Mouse (Mus musculus) left cerebral cortex, adult 11 months (tissue): ENCODE measurements around the gene Abcc8.
A peak's percentile ranks its signal among the peaks of the same experiment; 100 is the strongest.
"Not testable (repeated sequence)": the region's sequence is repeated elsewhere in the genome, so short reads cannot be mapped to it uniquely, and the experiment has no call there.

Experiments used
- DNase-seq: peaks from one replicate; pipeline ENCODE4 v3.0.0; 2022; ENCODE audit warnings: low spot score

The Abcc8 gene

DNA sequence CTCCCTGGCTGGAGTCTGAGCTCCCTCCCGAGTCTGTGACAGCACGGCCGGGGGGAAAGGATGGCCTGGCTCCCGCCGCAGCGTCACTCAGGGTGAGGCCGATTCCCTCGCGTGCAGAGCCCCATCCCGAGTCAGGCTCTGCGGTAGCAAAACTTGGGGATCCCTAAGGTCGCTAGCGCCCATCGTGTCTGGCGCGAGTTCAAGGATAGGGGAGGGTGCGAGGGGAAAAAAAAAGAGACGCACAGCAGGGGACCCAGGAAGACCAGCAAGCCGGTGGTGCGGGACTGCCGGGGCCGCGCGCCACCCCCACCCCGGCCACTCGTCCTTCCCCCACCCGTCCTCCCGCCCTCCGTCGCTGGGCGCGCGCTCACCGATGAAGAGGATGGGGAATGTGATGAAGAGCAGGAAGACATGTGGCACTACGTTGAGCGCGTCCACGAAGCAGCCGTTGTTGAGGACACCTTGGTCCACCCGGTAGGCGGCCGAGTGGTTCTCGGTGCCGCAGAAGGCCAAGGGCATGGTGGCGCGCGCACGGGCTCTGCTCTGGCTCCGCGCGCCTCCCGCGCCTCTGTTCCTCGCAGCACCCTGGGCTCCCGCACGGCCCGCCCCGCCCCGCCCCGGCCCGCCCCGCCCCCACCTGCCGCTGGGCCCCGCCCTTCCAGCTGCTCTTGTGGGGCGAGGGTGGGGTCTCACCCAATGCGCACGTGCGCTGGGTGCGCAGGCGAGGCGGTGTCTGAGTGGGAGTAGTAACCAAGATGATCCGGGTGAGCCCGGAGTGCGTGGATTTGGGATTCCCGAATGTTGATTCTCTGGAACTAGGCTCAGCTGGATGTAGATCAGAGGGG, at the start of gene Abcc8:
Gene Abcc8, minus strand, starts transcription at position 603 of the 845 bp plus-strand sequence.
- DNase-seq, result peak; percentile 38

DNA sequence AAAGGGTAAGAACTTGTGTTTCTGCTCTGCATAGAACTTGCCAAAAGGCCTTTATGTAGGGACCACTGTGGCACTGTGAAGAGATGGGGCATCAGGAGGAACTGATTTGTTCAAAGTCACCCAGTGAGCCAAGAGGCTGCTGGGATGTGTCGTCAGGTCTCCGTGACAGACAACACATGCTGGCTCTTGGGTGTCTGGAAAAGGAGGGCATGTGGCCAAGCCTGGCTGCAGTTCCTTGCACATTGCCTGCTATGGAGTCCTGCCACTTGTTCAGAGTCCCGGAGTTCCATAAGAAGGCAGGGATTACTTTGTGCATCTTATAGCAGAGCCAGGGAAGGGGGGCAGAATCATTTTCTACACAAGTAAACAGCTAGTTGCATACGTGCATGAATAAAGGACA, 47.1 kb upstream of the Abcc8 start:
- no peak for DNase-seq

DNA sequence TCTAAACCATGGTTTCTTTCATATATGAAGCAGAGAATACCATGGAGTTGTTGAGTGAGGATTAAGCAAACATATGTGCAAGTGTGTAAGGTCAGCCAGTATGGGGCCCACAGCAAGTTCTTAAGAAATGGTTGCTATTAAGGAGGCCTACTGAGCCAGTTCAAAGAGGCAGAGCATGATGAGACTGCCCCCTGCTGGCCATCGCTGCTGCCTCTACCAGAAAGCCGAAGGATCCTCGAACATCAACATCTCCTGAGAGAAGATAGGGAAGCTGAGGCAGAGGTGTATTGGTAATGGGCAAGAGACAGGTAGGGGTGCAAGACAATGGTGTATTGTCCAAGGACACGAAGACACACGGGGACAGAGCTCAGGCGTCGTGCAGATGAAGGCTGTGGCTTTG, 46.4 kb upstream of the Abcc8 start:
- peak; percentile 30 for DNase-seq

DNA sequence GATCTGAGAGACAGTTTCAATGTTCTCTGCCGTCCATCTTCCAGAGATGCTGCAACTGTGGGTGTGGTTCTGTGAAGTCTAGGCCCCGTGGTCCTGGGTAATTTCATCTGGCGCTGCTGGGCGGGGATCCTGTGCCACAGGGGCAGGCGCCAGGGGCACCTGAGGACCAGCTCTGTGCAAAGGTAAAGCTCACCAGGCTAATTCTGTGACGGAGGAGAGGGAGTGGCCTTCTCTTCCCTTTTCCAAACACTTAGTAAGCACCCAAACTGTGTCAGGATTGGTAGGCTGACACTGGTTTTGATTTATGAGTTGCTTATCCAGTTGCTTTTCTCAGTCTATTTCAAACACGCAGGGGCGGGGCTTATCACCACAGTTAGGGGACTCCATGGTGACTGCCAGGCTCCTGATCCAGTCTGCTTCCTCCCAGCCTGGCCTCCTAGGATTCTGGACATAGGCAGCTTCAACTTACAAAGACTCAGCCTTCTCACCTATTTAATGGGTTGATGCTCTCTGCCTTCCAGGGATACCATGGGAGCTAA, 40.8 kb upstream of the Abcc8 start:
- no peak for DNase-seq

DNA sequence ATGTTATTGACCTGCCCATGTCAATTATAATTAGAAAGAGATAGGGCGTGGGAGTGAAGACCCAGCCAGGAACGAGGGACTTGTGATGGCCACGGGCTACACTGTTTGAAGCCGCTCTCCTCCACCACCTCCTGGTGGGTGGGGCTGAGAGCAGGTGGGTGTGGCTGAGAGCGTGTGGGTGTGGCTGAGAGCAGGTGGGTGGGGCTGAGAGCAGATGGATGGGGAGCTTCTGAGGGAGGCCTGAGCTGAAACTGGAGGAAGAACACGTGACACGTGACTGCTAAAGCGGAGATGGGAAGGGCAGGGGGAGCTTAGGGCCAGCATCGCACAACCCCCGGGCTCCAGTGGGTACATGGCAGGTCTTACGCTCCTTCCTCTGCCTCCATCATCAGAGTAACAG, 38.6 kb upstream of the Abcc8 start:
- no peak for DNase-seq

DNA sequence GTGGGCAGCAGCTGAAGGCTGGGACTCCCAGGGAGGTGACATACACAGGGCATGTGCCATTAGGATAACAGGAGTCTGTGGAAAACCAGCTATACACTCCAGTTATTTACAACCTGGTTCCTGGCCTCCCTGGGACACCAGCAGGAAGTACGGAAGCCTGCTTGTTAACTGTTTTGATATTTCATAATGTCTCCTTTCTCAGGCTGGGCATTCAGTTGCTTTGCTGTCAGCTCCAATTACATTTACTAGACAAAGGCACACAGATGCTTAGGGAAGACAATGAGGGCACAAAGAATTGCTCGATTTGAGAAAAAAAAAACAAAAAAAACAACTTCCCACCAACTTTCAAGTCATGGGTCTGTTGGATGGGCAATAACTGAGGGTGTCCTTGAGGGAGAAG, 36.6 kb upstream of the Abcc8 start:
- no peak for DNase-seq

DNA sequence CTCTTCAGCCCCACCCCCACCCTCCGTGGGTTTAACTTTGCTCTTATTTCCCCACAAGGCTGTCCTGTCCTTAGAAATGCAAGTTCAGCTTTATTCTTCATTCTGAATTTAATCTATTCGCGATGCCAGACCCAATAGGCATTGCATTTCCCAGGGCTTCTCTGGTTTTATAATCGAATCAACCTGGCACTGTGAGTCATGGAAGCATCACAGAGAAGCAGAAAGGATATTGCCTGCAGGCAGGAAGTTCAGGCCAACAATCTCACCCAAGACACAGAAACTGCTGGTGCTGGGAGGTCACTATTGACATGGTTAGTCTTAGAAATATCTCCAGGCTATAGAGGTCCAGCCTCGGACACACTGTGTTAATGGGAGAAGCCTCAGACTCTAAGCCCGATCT, 30.4 kb upstream of the Abcc8 start:
- DNase-seq, result no peak

DNA sequence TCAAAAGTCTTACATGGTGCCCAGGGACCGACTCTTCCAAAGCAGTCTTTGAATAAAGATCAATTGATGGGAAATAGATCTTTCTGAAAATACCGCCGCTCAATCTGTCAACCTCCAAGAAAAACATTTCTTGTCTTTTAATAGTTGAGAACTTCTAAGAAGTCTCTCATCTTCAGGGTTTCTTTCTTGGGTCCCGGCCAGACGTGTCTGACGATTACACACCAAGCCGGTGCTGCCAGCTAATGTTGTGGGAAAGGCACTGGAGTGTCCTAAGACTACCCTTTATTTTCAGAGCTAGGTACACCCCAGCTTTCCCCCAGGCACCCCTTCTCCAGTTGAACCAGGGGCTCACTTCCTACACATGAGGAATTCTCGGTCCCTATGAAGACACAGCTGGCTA, 28.3 kb upstream of the Abcc8 start:
- no peak for DNase-seq

DNA sequence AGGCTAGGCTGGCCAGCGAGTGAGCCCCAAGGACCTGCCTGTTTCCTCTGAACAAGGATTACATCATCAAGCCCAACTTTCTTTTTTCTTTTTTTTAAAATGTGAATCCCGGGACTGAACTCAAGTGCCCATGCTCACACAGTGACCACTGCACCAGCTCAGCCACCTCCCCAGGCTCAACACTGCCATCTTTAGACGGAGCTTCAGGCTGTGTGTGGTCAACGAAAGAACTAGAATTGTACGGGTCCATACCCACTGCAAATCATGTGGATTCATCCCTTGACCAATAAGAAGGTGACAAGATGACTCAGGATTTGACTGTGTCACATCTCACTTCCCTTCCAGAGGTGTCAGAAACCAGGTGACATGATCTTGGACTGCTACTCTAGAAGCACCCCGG, 24.9 kb upstream of the Abcc8 start:
- DNase-seq, result no peak

DNA sequence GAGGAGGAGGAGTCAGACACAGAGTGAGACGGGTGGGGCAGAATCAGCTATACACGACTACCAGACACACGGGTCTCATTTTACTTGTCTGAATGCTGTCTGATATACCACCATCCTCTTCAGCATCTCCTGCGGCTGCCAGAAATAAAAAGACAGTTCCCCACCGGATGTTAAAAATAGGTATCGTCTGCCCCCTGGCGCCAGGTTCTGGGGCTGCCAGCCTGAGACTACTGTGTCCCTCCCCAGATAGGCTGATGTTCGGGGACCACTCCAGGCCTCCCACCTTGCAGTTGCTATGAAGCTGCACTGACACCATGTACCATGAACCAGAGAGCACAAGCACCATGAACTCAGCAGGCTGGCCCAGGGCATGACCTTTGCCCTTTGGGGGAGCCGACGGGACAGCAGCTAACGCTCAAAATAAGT, 24.2 kb upstream of the Abcc8 start:
- peak; percentile 48 for DNase-seq

DNA sequence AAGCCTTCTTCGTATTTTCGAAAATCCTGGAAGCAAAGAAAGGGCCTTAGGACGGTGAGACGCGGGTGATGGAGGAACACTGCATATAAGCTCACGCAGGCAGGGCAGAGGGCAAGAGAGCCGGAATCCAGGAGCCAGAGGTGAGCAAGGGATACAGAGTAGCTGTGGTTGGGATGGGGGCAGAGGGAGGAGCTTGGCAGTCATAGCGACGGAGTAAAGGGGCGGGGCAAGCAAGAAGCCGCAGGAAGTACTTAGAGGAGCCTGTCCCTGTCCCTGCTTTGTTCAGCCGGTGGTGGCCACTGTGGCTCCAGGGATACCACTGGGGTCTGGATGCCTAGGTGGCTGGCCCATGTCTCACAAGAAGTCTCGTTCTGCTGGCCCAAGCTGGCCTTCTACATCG, 21.8 kb upstream of the Abcc8 start:
- DNase-seq, result no peak

DNA sequence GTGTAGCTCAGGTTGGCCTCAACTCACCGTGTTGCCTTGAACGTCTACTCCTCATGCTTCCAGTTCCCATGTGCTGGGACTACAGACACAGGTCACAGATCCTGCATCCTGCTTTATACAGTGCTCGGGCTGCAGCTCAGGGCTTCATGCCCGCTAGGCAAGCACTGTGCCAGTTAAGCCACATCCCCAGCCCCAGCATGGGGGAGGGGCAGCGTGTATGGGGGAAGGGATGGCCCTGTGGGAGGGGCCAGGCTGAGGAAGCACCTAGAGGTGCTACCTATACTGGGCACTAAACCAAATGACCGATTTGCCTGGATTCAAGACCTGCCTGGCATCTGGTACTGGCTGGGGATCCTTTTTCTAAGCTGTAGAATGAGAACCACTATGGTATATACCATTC, 20.2 kb upstream of the Abcc8 start:
- DNase-seq, result no peak

DNA sequence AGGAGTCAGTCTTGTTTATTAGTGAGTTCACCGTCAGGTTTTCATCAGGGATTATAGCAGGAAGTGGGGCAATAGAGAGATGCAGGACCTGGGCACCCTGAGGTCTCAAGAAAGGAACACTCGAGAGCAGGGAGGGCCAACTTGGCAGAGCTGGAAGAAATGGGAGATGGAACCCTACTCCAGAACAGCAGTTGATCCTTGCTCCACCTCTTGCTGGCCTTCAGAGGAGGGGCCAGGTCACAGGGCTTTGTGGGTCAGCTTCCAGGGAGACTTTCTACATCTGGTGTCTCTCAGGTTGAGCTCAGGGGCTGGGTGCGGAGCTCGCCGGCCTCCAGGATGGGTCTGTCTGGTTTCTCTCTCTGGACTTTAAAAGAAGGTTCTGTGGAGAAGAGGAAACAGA, 15.5 kb upstream of the Abcc8 start:
- no peak for DNase-seq

DNA sequence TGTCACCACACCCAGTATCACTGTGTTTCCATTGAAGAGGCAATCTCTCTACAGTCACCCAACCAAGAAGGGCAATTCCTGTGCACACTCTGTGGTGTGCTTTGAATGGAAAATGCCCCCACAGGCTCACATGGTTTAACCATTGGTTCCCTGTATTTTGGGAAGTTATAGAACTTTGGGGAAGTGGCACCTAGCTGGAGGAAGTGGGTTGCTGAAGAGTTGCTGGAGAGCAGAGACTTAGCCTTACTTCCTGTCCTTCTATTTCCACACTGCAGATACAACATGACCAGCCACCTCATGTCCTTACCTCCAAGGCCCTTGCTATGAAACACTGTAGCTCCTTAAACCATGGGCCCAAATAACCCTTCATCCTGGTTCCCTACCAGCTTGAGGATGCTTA, 4.4 kb upstream of the Abcc8 start:
- no peak for DNase-seq

DNA sequence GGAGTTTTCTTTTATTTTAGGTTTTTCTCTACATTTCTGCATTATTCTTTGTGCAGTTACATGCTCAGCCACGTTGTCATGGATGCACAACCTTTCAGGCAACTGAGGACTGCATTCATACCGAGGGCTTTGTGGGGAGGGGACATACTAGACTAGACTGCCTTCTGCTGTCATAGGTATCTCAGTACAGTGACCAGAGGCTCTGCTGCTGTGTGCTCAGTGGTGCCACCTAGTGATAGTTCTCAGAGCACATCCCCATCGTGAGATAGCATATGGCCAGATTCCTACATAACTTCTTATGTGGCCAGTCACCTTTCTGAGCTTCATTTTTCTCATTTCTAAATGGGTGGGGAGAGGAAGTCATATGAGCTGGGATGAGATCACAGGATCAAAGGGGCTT, 1.8 kb upstream of the Abcc8 start:
- peak; percentile 33 for DNase-seq

DNA sequence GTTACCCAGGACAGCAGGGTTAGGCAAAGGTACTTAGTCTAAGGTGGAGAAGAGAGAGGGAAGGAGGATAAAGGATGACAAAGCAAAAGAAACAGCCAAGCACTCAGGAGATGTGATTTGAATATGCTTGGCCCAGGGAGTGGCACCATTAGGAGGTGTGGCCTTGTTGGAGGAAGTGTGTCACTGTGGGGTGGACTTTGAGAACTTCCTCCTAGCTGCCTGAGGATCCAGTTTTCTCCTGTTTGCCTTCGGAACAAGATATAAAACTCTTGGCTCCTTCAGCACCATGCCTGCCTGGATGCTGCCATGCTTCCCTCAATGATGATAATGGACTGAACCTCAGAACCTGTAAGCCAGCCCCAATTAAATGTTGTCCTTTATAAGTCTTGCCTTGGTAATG, 10.9 kb downstream of the Abcc8 start:
- not testable (repeated sequence) for DNase-seq

DNA sequence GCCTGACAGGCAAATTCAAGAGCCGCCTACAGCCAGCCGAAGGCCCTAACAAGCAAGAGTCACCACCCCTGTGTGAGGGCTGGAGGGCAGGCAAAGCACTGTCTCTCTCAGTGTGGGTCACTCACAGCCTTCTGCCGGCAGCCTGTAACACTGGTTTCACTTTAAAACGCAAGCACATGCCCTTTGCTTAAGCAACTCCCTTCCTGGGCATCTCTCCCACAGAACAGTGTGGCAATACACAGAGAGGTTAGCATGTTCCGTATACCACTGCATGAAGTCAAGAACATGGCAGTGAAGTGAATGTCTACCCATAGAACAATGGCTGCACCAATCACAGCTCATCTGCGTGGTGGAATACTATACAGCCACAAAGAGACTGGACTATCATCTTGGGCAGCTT, 11.4 kb downstream of the Abcc8 start:
- no peak for DNase-seq

DNA sequence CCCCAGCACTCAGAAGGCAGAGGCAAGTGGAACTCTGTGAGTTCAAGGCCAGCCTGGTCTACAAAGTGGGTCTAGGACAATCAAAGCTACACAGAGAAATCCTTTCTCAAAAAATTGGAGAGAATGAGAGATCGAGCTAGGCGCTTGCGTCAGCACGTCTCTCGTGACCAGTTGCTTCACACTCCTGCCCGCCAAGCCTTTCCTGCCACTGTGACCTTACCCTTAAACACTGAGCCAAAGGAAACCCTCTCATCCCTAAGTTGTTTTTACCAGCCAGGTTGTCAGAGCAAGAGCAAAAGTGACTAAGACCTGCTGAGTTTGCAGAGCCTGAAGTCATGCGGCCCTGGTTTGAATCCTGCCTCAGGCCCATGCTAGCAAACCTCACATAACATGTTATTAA, 11.9 kb downstream of the Abcc8 start:
- DNase-seq, result no peak

DNA sequence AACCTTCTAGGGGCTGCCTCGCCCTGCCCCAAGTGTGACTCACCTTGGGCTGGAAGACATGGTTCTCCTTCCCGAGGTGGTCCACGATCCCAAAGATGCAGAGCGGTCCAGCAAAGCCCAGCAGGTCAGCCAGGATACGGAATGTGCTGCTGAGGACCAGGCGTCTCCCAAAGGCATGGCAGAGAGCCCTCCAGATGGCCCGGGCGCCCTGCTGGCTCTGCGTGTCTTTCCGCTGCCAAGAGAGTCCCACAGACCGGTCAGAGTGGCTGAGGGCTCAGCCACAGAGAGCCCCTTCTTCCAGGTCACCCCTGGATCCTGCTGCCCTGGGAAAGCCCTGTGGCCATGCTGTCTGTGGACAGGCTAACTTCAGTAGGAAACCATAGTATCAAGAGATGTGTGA, 14.0 kb downstream of the Abcc8 start:
- no peak for DNase-seq

DNA sequence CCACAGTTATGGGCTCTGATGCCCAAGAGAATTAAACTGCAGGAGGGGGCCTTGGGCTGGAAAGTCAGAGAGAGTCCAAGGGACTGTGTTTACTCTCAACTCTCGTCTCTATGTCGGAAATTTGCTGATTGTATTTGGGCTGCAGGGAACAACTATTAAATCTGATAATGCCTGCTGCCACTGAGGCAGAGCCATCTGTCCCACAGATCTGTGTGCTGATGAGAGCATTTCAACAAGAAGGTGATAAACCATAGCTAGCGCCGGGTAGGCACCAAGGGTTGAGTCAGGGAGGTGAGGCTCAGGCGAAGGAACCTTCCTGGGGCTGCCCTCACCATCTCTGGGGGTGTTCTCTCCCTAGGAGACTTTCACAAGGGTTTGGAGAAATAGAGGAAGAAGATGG, 17.1 kb downstream of the Abcc8 start:
- no peak for DNase-seq

DNA sequence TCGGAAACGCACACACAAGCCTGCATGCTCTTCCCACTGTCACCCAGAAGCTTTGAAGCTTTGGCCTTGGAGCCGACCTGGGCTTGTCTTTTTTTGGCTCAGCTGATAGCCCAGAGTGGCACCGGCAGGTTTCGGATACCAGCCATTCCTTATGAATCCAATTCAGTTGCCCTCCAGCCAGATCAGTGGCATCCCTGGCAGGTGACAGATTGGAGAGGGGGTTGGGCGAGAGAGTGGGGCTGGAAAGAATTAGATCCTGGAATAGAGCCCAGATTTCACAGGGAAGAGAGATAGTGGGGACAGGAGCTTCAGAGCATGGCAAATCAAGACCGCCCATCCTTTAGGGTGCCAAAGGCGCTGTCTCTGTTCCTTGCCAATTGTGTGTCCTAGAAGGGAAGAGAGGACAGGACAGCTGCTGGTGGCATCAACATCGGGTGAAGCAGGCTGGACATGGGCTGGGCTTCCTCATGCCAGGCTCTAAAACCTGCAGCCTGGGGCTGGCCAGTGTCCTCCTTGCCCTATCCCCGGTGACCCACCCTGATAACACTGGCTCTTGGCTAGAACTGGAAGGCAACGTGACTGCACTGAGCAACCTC, 17.6 kb downstream of the Abcc8 start:
- no peak for DNase-seq

DNA sequence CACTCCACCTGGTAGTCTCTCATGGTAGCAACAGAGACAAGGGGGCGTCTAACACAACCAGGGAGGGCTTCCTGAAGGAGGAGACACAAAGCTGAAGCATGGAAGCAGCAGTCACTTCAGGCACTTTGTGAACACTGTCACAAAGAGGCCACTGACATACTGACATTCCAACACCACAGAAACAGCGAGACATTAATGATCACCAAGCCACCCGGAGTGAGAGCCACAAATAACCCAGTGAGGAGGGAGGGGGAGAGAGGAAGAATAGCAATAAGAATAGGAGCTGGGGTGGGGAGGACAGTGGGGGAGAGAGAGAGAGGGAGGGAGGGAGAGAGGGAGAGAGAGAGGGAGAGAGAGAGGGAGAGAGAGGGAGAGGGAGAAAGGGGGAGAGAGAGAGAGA, 18.2 kb downstream of the Abcc8 start:
- DNase-seq, result no peak

DNA sequence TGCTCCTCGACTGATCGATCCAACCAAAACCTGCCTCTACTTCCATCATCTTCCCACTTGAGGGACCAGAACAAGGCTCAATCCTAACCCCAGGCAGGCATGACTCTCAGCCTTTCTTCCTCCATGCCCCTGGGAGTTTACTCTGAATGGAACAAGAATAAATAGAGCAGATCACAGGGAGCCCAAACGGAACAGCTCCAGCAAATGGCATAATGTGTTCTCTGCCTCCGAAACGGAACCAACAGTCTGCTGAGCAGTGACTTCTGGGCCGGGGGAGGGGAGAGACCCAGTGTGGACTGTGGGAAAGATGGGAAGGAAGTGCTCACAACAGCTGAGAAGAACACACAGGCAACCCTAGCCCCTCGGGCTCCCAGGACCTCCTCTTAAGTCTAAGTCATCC, 22.1 kb downstream of the Abcc8 start:
- DNase-seq, result no peak
